Mouse (Mus musculus) olfactory bulb, adult 2 months (tissue): ENCODE measurements around the gene 4930544D05Rik. TPM values are rescaled to one million over a fixed set of nuclear protein-coding genes. Genes with fewer than 3 reads are reported as not detected.

Experiments
- H3K27ac ChIP-seq: fragments of 200-500 bp; 2 replicates; pipeline ENCODE4 v1.5.1; 2012; ENCODE audit warnings: low read depth, low read length; ENCODE audit not compliant: insufficient read depth
- H3K4me1 ChIP-seq: fragments of 200-500 bp; 2 replicates; pipeline ENCODE4 v1.6.1; 2012; ENCODE audit warnings: low read length; ENCODE audit not compliant: control insufficient read depth, insufficient read depth
- H3K4me3 ChIP-seq: fragments of 200-500 bp; 2 replicates; pipeline ENCODE4 v1.5.1; 2012; ENCODE audit warnings: mild to moderate bottlenecking, low read depth, low read length, moderate library complexity; ENCODE audit not compliant: insufficient read depth
- CTCF ChIP-seq: fragments of 200-500 bp; IDR thresholded peaks from 2 replicates; pipeline ENCODE4 v1.5.1; 2012; ENCODE audit warnings: low read depth, mild to moderate bottlenecking, low read length, moderate library complexity; ENCODE audit not compliant: insufficient read depth
- POLR2A ChIP-seq: fragments of 200-500 bp; IDR thresholded peaks from 2 replicates; pipeline ENCODE4 v1.6.1; 2012; ENCODE audit warnings: mild to moderate bottlenecking, low read depth, low read length, moderate library complexity; ENCODE audit not compliant: insufficient read depth
- WGBS: fragments of 180-500 bp; shearing (Covaris S2); methylation state at CpG from one replicate; pipeline ENCODE4 v1.1.7; 2018; 5-methylcytosine and 5-hydroxymethylcytosine counted together
- polyA plus RNA-seq: library from polyadenylated mRNA; stranded (reverse); fragments of >200 nt; gene quantifications from 2 replicates; pipeline ENCODE4 v1.2.4, GENCODE M21; 2012; ENCODE audit warnings: low replicate concordance; ENCODE audit not compliant: missing spikeins, insufficient read depth, insufficient read length

4930544D05Rik gene
- polyA plus RNA-seq, 1 experiment, result not detected

GRCm38 (mm10) chr11:70612505-70612904 lies 3.1 kb upstream of the 4930544D05Rik start:
- TF ChIP-seq CTCF (no peak), POLR2A (no peak)
- H3K4me3 ChIP-seq, result no peak overlapping the region
- H3K4me1 ChIP-seq, result peaks cover 11% of the 10 kb centered on the region
- H3K27ac ChIP-seq, result no peak overlapping the region
- 77% methylated on average over 7 of the region's 7 CpGs for WGBS

- H3K4me3 ChIP-seq, result peak overlapping the region; percentile 7; the same call in 1 of the 2 replicates
- H3K27ac ChIP-seq, result no peak overlapping the region
- H3K4me1 ChIP-seq, result peaks cover 11% of the 10 kb centered on the region
- TF ChIP-seq CTCF (no peak), POLR2A (no peak; the same call in 1 of the 2 replicates)
- 13% methylated on average over 17 of the region's 17 CpGs for WGBS
Observed at GRCm38 (mm10) chr11:70615074-70615473, 574 bp upstream of the 4930544D05Rik start.

- H3K4me1 ChIP-seq, result peaks cover 11% of the 10 kb centered on the region
- no peak within 1 kb of the TSS for H3K4me3 ChIP-seq
- TF ChIP-seq POLR2A, result no peak
- no peak for TF ChIP-seq CTCF
- WGBS, result 47% methylated on average over 1 of the region's 1 CpGs
- H3K27ac ChIP-seq, result no peak within 1 kb of the TSS
Observed at GRCm38 (mm10) chr11:70619101-70619500, 3.5 kb downstream of the 4930544D05Rik start, which contains the start of gene Chrne. TSS of gene Chrne (minus strand) at chr11:70619216.

GRCm38 (mm10) chr11:70621972-70622814 lies 6.5 kb downstream of the 4930544D05Rik start:
- Histone ChIP-seq H3K4me1 (no peaks in the 10 kb centered on the region), H3K4me3 (no peak overlapping the region), H3K27ac (no peak overlapping the region)
- TF ChIP-seq CTCF (no peak), POLR2A (no peak)
- 50% methylated on average over 7 of the region's 7 CpGs for WGBS

GRCm38 (mm10) chr11:70623053-70623742 lies 7.5 kb downstream of the 4930544D05Rik start:
- TF ChIP-seq POLR2A (no peak), CTCF (no peak)
- H3K27ac ChIP-seq, result no peak overlapping the region
- no peak overlapping the region for H3K4me3 ChIP-seq
- no peaks in the 10 kb centered on the region for H3K4me1 ChIP-seq
- 85% methylated on average over 10 of the region's 10 CpGs for WGBS

GRCm38 (mm10) chr11:70625473-70625872 lies 9.8 kb downstream of the 4930544D05Rik start:
- TF ChIP-seq CTCF (no peak), POLR2A (no peak)
- 32% methylated on average over 4 of the region's 4 CpGs for WGBS
- Histone ChIP-seq H3K4me1 (no peaks in the 10 kb centered on the region), H3K4me3 (no peak overlapping the region), H3K27ac (no peak overlapping the region)

- Histone ChIP-seq H3K4me3 (no peak overlapping the region), H3K4me1 (no peaks in the 10 kb centered on the region), H3K27ac (no peak overlapping the region)
- no peak for TF ChIP-seq CTCF
- no peak for TF ChIP-seq POLR2A
- WGBS, result 84% methylated on average over 4 of the region's 4 CpGs
Observed at GRCm38 (mm10) chr11:70626877-70627276, 11.2 kb downstream of the 4930544D05Rik start.

- Histone ChIP-seq H3K4me3 (no peak overlapping the region), H3K4me1 (no peaks in the 10 kb centered on the region), H3K27ac (no peak overlapping the region)
- no peak for TF ChIP-seq POLR2A
- no peak for TF ChIP-seq CTCF
- 77% methylated on average over 2 of the region's 2 CpGs for WGBS
Observed at GRCm38 (mm10) chr11:70628431-70628830, 12.8 kb downstream of the 4930544D05Rik start.

GRCm38 (mm10) chr11:70629557-70629956 lies 13.9 kb downstream of the 4930544D05Rik start:
- Histone ChIP-seq H3K4me3 (no peak overlapping the region), H3K27ac (no peak overlapping the region), H3K4me1 (no peaks in the 10 kb centered on the region)
- 51% methylated on average over 5 of the region's 5 CpGs for WGBS
- TF ChIP-seq POLR2A (no peak), CTCF (no peak)
